Mouse (Mus musculus): ENCODE results near the gene Trio.

Trio gene

DNA sequence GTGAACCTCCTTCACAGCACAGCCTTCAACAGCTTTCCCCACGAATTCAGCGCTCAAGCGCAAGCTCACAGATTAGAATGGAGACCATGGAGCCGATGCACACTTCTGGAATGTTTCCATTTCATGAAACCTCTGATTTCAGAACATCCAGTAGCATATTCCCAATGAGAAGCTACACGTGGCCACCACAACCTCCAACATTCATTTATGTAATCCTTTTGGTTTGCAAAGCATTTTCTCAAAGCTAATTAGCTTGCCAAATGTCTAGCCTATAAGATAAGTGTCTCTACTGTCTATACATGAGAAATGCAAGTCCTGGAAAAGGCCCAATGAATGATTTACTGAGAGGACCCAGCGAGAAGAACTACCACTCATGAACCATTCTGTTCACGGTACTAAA lies 74.5 kb downstream of the Trio start:
- no peak for DNase-seq (ENCODE audit: extremely low read depth, low read depth, low spot score)

- DNase-seq (ENCODE audit: extremely low read depth, low read depth, low spot score): no peak
These were observed 76.5 kb downstream of the Trio start for GRCm38 (mm10) chr15:27949196-27949595.

- DNase-seq (ENCODE audit: extremely low read depth, low read depth, low spot score): no peak
These were observed 77.8 kb downstream of the Trio start for GRCm38 (mm10) chr15:27947880-27948279.

GRCm38 (mm10) chr15:27945570-27945969 lies 80.1 kb downstream of the Trio start:
- no peak for DNase-seq (ENCODE audit: extremely low read depth, low read depth, low spot score)

DNA sequence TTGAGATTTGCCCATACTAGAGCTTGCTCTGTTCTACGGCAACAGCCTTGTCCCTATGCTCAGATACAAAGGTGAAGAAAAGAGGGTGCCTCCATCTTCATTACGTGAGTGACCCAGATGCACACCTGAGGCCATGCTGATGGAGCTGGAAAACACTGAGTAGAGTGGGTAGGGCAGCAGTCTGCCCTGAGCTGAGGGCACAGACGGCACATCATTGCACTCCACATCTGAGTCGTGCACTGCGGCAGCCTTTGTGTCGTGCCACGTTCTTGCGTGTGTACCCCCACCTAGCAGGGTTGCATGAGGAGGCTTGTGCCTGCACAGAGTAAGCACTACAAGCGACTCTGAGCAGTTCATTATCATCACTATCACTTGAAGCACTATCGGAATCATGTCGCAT lies 80.8 kb downstream of the Trio start:
- DNase-seq (ENCODE audit: extremely low read depth, low read depth, low spot score): no peak

DNA sequence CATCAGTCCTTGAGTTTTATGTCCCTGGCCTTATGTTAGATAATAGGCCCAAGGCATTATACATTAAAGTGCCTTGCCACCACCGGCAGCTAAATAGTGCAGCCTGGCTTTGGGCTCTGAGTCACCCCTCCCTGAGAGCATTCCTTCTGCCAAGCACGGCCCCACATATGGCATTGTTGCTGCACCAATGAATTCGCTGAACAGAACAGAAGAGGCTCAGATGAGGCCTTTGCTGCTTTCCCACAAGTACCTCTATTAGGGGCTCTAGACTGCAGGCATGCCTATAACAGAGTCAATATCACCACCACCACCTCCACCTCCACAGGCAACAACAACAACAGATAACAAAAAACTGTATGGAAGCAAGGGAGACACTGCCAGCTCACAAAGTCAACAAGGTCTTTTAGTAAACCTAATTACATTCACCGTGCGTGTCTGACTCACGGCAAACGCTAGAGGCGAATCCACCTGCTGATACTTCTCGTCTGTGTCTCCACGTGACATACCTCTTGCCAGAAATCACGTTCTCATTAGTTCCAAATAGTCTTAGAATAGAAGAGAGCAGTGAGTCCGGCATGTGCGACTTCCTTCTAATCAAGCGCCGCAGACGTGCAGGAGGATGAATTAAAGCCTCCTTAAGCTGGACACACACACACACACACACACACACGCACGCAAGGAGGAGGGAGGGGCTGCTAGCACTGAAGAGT lies 82.0 kb downstream of the Trio start:
- DNase-seq (ENCODE audit: extremely low read depth, low read depth, low spot score): no peak

- DNase-seq (ENCODE audit: extremely low read depth, low read depth, low spot score): no peak
These were observed 83.3 kb downstream of the Trio start for GRCm38 (mm10) chr15:27942148-27942847.

GRCm38 (mm10) chr15:27941441-27941840 lies 84.2 kb downstream of the Trio start:
- no peak for DNase-seq (ENCODE audit: extremely low read depth, low read depth, low spot score)

DNA sequence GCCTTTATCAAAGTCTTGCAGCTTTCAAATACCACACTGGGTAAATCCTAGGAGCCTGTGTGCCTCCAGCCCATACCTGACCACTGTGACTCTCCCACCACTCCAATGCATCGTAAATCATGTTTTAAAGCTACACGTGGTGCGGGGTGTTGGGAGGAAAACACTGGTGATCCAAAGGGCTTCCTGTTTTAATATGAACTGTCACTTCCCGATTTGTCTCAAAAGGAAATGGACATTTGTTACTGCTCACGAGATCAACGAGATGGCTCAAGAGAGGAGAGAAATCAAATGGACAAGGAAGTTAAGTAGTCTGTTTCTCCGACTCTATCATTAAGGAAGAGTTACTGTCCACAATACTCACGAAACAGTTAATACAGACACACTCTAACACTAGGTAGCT lies 84.6 kb downstream of the Trio start:
- no peak for DNase-seq (ENCODE audit: extremely low read depth, low read depth, low spot score)

DNA sequence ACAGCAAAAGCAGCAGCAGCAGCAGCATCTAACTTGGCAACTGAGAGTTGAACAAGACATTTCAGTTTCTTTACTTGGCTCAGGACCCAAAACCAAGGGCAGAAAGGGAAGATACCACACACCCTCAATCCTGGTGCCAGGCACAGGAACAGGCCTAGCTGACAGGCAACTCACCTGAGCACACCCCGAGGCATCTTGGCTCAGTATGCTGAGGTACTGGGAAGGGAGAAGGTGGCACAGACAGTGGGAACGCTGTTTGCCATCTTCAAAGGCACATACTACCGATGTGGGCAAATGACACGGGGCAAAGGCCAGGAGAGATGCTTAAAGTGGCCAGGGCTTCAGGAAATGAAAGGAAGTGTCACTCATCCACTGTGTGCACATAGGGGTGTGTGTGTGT lies 85.6 kb downstream of the Trio start:
- DNase-seq (ENCODE audit: extremely low read depth, low read depth, low spot score): no peak

GRCm38 (mm10) chr15:27938886-27939285 lies 86.8 kb downstream of the Trio start:
- no peak for DNase-seq (ENCODE audit: extremely low read depth, low read depth, low spot score)

DNA sequence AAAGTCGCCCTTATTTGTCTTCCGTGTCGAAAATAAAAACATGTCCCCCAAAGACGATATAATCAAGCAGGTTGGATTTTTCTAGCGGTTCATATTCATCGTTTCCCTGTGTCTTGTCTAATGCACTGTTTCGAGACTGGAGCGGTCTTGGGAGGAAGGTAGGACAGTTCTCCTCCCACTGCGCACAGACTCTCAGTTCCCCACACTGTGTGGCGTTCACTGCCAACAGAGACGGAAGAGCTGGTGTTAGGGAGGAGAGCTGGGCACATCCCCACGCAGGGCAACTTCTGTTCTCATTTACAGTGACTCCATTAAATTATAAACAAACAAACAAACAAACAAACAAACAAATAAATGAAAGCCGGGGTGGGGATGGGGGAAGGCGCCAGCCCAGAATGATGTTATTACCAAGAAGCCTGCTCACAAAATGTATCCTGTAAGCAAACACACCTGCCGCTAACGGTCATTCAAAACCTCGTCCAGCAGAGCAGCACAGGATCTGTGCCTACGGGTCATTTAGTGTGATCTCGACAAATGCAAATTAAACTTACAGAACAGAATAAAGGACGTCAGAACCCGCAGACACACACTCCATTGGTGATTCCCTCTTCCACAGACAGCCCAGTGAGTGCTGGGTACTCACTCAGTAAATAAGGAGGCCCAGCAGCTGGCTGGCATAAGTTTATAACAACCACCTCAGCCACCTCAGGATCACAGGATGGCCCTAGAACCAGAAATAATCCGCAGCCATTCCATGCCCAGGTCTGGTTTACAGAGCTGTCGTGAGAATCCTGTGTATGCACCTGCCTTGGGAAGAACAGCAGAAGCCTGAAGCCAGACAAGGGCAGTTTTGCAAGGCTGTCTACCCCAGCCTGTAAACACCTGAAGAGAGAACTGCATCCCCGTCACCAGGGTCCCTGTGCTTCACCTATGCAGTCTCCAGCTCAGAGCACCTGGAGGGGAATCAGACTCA lies 87.5 kb downstream of the Trio start:
- no peak for DNase-seq (ENCODE audit: extremely low read depth, low read depth, low spot score)

DNA sequence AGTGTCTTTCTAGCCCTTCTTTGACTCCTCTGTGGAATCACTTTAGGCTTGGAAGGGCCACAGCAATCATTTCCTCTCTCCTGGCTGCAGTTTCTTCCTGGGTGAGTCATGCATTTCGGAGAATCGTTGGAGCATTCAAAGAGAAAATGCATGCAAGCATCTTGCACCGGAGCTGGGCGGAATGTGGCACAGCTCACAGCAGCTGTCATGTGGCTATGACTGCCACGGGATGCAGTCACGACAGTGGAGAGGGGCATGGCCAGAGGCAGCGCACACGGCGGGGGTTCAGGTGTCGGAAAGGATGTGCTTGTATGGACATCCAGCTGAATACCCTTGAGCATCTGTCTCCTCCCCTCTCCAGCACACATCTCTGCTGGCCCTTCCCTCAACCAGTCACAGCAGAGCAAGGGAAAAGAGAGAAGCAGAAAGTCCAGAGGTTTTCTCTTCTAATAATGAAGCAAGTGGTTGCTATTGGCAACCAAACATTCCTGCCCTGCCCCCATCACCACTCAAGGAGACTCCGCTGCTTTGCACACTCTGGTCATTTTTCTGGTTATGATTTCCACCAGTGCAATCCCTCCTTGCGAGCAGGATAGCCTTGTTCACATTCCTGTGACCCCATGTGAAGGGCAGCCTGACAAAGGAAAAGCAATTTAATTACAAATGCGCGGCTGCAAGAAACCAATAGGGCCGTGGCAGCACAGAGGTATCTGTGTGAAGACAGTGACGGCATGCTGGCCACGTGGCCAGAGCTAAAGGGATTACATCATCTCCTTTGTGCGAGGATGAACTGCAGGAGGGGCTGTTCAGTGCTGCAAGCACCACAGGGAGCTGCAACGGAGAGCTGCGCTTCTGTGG lies 88.4 kb downstream of the Trio start:
- DNase-seq (ENCODE audit: extremely low read depth, low read depth, low spot score): no peak

DNA sequence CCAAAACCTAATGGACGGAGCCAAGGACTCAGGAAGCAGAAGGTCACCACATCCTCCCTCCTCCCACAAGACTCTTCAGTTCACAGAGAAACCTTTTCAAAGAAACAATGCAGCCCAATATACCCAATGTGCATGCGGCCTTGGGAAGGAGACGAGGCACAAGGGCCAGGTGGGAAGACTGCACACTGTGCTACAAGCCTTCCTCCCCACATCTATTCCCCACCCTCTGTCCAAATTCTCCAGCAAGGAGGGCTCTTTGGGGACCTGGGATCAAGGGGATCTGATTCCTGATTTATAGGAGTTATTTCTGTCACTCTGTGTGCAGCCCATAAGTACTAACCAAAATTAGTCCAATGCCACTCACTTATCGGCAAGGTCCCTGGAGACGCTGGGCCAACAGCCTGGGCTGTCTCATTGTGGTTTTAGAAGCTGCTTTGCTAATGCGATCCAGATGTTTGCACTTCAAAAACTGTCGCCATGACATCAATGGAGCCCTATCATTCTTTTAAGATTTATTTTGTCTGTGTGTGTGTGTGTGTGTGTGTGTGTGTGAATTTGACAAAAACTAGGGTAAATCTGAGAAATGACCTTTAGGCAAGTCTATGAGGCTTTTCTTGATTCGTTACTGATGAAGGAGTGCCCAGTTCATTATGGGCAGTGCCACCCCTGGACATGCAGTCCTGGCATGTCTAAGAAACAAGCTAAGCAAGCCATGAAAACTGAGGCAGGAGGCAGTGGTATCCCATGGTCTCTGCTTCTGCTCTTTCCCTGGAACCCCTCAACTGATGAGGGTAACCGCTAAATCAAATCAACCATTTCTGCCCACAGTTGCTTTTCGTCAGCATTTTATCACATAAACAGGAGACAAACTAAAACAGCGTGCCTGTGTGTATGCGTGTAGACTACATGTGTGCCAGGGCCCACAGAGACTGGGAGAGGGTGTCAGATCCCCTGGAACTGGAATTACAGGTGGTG lies 89.6 kb downstream of the Trio start:
- no peak for DNase-seq (ENCODE audit: extremely low read depth, low read depth, low spot score)

DNA sequence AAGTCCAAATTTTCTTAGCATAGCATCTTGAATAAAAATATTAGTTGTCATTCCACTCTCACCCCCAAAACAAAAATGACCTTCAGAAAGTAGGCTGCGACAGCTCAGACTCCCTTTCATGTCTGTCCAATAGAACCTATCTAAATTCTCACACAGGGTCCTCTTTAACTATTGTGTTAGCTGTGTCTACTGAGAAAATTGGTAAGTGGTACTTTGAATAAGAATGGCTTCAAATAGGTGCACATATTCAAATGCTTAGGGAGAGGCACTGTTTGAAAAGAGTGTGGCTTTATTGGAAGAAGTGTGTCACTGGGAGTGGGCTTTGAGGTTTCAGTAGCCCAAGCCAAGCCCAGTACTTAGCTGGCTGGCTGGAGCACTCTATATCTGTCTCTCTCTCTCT lies 92.4 kb downstream of the Trio start:
- DNase-seq (ENCODE audit: extremely low read depth, low read depth, low spot score): no peak

- DNase-seq (ENCODE audit: extremely low read depth, low read depth, low spot score): no peak
These were observed 93.8 kb downstream of the Trio start for GRCm38 (mm10) chr15:27931891-27932290.

DNA sequence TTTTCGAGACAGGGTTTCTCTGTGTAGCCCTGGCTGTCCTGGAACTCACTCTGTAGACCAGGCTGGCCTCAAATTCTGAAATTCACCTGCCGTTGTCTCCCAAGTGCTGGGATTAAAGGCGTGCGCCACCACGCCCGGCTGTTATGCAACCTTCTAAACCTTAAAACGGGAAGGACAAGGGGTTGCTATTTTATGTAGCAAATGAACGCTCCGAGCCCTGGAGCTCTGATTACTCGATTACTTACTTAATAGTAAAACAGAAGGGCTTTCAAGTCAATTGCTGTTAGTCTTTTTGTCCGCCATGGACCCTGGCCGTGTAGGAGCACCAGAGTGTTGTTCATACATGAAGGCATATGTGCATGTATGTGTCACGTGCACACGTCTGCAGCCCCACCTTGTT lies 94.2 kb downstream of the Trio start:
- peak; percentile 66 for DNase-seq (ENCODE audit: extremely low read depth, low read depth, low spot score)

- peak; percentile 68 for DNase-seq (ENCODE audit: extremely low read depth, low read depth, low spot score)
These were observed 98.0 kb downstream of the Trio start for GRCm38 (mm10) chr15:27927614-27928013.

- peak; percentile 69 for DNase-seq (ENCODE audit: extremely low read depth, low read depth, low spot score)
These were observed 98.7 kb downstream of the Trio start for GRCm38 (mm10) chr15:27926941-27927340.
